Mouse (Mus musculus): ENCODE data around the gene Banp.

- TF ChIP-seq POLR2A (IDR thresholded peaks at IDR 0.05; ENCODE audit: low read depth, low read length) (no peak), CTCF (IDR thresholded peaks at IDR 0.05; ENCODE audit: extremely low read depth, insufficient read depth, insufficient read length, insufficient replicate concordance) (no peak)
Measured at GRCm38 (mm10) chr8:122050620-122051019, 101.1 kb downstream of the Banp start.
